ENCODE assay signal across 1 mouse cellular context in the genomic region with DNA sequence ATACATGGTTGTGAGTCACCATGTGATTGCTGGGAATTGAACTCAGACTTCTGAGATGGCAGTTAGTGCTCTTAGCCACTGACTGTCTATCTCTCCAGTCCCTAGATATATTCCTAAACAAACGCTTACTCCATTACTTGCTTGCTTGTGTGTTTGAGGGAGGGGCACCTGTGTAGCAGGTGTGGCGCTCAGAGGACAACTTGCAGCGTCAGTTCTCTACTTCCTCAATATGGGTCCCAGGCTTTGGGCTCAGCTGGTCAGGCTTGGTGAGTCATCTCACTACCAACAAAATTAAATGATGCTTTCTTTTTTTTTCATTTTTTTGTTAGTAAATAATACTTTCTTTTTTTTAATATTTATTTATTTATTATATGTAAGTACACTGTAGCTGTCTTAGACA.
TF ChIP-seq lines count a peak whose summit lies in the region.

No protein-coding gene starts in this region.

TF ChIP-seq in CH12.LX, 34 proteins besides CTCF, POLR2A, EP300 and RAD21:
- TF ChIP-seq ETS1 (conservative IDR thresholded peaks at IDR 0.05; ENCODE audit: low read depth, low read length) (peak; percentile 46; the same call in 1 of the 2 replicates), MYC (IDR thresholded peaks at IDR 0.05; ENCODE audit: low read depth, low read length) (no peak), IRF4 (IDR thresholded peaks at IDR 0.05; ENCODE audit: low read depth, low read length) (peak; percentile 16; the same call in 1 of the 2 replicates), MEF2A (IDR thresholded peaks at IDR 0.05; ENCODE audit: borderline replicate concordance, low read depth, low read length) (no peak), CHD2 (IDR thresholded peaks at IDR 0.05; ENCODE audit: low read length) (no peak), CHD1 (IDR thresholded peaks at IDR 0.05; ENCODE audit: low read depth, low read length) (no peak), POLR2AphosphoS2 (IDR thresholded peaks at IDR 0.05; ENCODE audit: low read depth, low read length) (no peak), TCF12 (IDR thresholded peaks at IDR 0.05; ENCODE audit: low read depth, low read length) (peak; percentile 34; the same call in 1 of the 2 replicates), ZC3H11A (IDR thresholded peaks at IDR 0.05; ENCODE audit: low read depth, low read length) (no peak), BHLHE40 (IDR thresholded peaks at IDR 0.05; ENCODE audit: low read depth, low read length) (no peak), MAZ (IDR thresholded peaks at IDR 0.05; ENCODE audit: low read depth, low read length) (no peak), ZMIZ1 (IDR thresholded peaks at IDR 0.05; ENCODE audit: low read depth, low read length) (no peak)
